Mouse (Mus musculus) G1E-ER4 (cell line): ENCODE results near the gene Sphk1. TPM values are rescaled to one million over a fixed set of nuclear protein-coding genes. Genes with fewer than 3 reads are reported as not detected.

Experiments
- GATA1 ChIP-seq: IDR thresholded peaks from one replicate; pipeline ENCODE4 v1.8.0; 2012; ENCODE audit warnings: low read length, inconsistent platforms
- polyA plus RNA-seq: library from polyadenylated mRNA; stranded (reverse); fragments of >175 nt; gene quantifications from 2 replicates; pipeline ENCODE4 v1.2.3, GENCODE M21; 2012

The Sphk1 gene
- polyA plus RNA-seq, 1 experiment: 262 TPM

GRCm38 (mm10) chr11:116579280-116579679, 48.6 kb downstream of the Sphk1 start:
- no peak for TF ChIP-seq GATA1

DNA sequence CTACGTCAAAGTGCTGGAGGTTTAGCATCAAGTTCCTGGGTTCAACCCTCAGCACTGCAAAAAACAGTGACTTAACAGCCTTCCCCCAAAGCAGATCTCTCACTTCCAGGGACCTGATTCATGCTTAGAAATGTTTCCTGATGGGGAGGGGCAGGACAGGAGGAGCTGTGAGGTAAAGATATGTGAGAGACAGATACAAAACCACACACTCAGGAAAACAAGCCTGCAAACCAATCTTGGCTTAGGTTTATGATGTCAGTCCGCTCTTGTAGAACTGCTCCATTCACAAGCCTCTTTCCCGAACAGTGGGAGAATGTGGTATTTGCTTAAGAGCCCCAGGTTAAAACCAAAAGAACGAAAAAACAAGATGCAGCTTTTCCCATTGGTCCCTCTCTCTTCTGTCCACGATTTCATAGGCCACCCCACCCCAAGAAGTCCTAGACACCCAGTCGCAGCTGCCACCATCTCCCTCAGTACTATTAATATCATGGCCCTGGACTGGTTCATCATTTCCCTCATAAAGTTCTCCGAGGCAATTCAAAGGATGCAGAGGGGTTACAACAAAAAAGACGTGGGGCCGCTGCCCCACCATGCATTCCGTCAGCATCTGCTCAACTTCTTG, 49.4 kb downstream of the Sphk1 start:
- TF ChIP-seq GATA1: peak; percentile 51

DNA sequence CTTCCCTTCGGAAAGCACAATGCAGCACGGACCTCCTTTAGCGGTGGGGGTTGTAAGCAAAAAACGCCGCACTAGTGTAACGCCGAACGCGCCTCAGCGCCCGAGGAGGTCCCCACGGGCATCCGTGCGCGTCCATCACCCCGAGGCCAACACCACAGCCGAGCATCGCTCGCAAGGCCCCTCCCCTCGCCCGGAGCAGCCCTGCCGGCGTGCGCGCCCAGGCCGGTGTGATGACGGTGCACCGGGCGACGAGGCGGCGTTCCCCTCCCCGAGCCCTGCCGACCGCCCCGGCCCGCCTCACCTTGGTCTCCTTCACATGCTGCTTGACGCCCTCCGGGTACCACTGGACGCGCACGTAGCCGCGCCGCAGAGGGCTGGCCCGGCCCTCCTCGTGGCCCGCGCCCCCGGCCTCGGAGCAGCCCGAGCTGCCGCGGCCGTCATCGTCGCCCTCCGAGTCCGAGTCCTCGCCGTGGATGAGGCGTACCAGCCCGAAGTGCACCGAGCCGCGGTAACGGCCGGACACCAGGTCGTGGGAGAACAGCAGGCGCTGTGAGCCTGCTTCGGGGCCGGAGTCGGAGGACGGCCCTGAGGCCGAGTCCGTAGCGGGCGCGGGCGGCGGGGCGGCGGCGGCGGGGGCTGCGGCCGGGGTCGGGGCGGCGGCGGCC, 50.1 kb downstream of the Sphk1 start:
- TF ChIP-seq GATA1: no peak

DNA sequence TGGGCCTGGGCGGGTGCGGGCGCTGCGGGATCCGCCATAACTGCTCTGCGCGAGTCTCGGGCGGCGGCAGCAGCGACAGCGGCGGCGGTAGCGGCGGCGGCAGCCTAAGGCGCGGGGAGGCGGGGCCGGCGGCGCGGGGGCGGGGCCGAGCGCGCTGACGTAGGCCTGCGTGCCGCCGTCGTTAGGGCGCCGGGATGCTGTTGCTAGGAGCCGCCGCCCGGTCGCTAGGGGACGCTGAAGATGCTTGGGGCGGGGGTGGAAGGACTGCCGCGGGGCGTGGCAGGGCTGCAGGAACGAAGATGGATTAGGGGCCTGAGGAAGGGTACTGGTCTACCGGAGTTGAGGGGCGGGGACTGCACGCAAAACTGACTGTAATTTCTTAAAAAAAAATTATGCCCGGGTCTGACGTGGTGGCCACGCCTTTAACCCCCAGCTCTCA, 50.7 kb downstream of the Sphk1 start, which contains the start of gene Ube2o:
Gene Ube2o (minus strand): TSS at position 72 of the 439 bp plus-strand sequence.
- no peak for TF ChIP-seq GATA1

GRCm38 (mm10) chr11:116585682-116586081, 55.0 kb downstream of the Sphk1 start:
- no peak for TF ChIP-seq GATA1

Other genes with a start within 250 kb of the Sphk1 start
- gene Galr2, start 250.0 kb upstream of the Sphk1 start, polyA plus RNA-seq: not detected in 2 replicates
- gene Exoc7, start 223.7 kb upstream of the Sphk1 start, polyA plus RNA-seq: 15.1 and 19.0 TPM in 2 replicates
- gene Foxj1, start 195.5 kb upstream of the Sphk1 start, polyA plus RNA-seq: 0.02 TPM in 1 of 2 replicates, not detected in the other
- not detected in 2 replicates for gene Rnf157, start 117.9 kb upstream of the Sphk1 start, polyA plus RNA-seq
- 733 and 1,549 TPM in 2 replicates for gene Ubald2, start 96.8 kb upstream of the Sphk1 start, polyA plus RNA-seq
- gene Qrich2, start 64.7 kb upstream of the Sphk1 start, polyA plus RNA-seq: not detected in 2 replicates
- 76.5 and 115 TPM in 2 replicates for gene Prpsap1, start 36.7 kb upstream of the Sphk1 start, polyA plus RNA-seq
- gene Ube2o, start 50.5 kb downstream of the Sphk1 start, polyA plus RNA-seq: 26.2 and 27.8 TPM in 2 replicates
- gene Aanat, start 55.5 kb downstream of the Sphk1 start, polyA plus RNA-seq: not detected in 2 replicates
- 4.8 and 5.3 TPM in 2 replicates for gene Rhbdf2, start 96.1 kb downstream of the Sphk1 start, polyA plus RNA-seq
- 0.52 and 0.56 TPM in 2 replicates for gene Prcd, start 122.6 kb downstream of the Sphk1 start, polyA plus RNA-seq
- gene Cygb, start 123.4 kb downstream of the Sphk1 start, polyA plus RNA-seq: not detected in 2 replicates
- gene St6galnac1, start 244.6 kb downstream of the Sphk1 start, polyA plus RNA-seq: not detected in 2 replicates